Mouse (Mus musculus) hindbrain, embryonic 14.5 days (tissue): Measurements from ENCODE around the gene Gm42791. TPM values are rescaled to one million over a fixed set of nuclear protein-coding genes. Genes with fewer than 3 reads are reported as not detected.

Experiments
- ATAC-seq: fragments of 200-750 bp; cut with Nextera tagmentation; 2 replicates; pipeline ENCODE4 v1.8.0; 2017; ENCODE audit warnings: moderate number of reproducible peaks, mild to moderate bottlenecking, moderate TSS enrichment, moderate library complexity; ENCODE audit not compliant: low FRiP score
- DNase-seq: peaks from one replicate; pipeline ENCODE4 v3.0.0-alpha.2; 2015; ENCODE audit warnings: low spot score
- H3K27ac ChIP-seq: fragments of 300-500 bp; sonication (generic); 2 replicates; pipeline ENCODE4 v1.5.1; 2014; ENCODE audit warnings: mild to moderate bottlenecking, moderate library complexity
- H3K27me3 ChIP-seq: fragments of 300-500 bp; sonication (generic); 2 replicates; pipeline ENCODE4 v1.6.1; 2014; ENCODE audit warnings: mild to moderate bottlenecking, low read length, mixed read lengths; ENCODE audit not compliant: control insufficient read depth, insufficient read depth
- H3K36me3 ChIP-seq: fragments of 300-500 bp; sonication (generic); replicated peaks from 2 replicates; pipeline ENCODE4 v1.6.1; 2014; ENCODE audit not compliant: control insufficient read depth, insufficient read depth
- H3K4me1 ChIP-seq: fragments of 300-500 bp; sonication (generic); replicated peaks from 2 replicates; pipeline ENCODE4 v1.6.1; 2014; ENCODE audit warnings: antibody characterized with exemption, low read length, mixed read lengths; ENCODE audit not compliant: control insufficient read depth, insufficient read depth
- H3K4me2 ChIP-seq: fragments of 300-500 bp; sonication (generic); replicated peaks from 2 replicates; pipeline ENCODE4 v1.6.1; 2014; ENCODE audit warnings: mild to moderate bottlenecking, moderate library complexity
- H3K4me3 ChIP-seq: fragments of 300-500 bp; sonication (generic); replicated peaks from 2 replicates; pipeline ENCODE4 v1.5.1; 2014; ENCODE audit warnings: mild to moderate bottlenecking, low read length
- H3K9ac ChIP-seq: fragments of 300-500 bp; sonication (generic); 2 replicates; pipeline ENCODE4 v1.6.1; 2014
- H3K9me3 ChIP-seq: fragments of 300-500 bp; sonication (generic); 2 replicates; pipeline ENCODE4 v1.6.1; 2016; ENCODE audit warnings: low read length; ENCODE audit not compliant: control insufficient read depth
- WGBS: fragments of 180-500 bp; shearing (Covaris S2); extraction: QIAGEN DNeasy Blood & Tissue Kit; methylation state at CpG from one replicate; pipeline ENCODE4 v1.1.7; 2014; 5-methylcytosine and 5-hydroxymethylcytosine counted together
- polyA plus RNA-seq: library from polyadenylated mRNA; unstranded; fragments of >200 nt; fragmentation: Nextera tagmentation; extraction: Ambion mirVana; gene quantifications from 2 replicates; pipeline ENCODE4 v1.2.1, GENCODE M21; 2014

The Gm42791 gene
- polyA plus RNA-seq, 1 experiment from 2014 or later, result 0.33 TPM

GRCm38 (mm10) chr5:148879218-148879617 is 115.7 kb downstream of the Gm42791 start:
- no peak for DNase-seq
- Histone ChIP-seq H3K4me1 (no peaks in the 10 kb centered on the region), H3K27ac (no peak overlapping the region), H3K4me3 (no peak overlapping the region), H3K9me3 (no peaks in the 10 kb centered on the region), H3K27me3 (no peaks in the 10 kb centered on the region), H3K36me3 (peaks cover 48% of the 10 kb centered on the region), H3K9ac (no peak overlapping the region), H3K4me2 (no peak overlapping the region)
- ATAC-seq, result no peak
- whole genome bisulfite sequencing, result 85% methylated on average over 6 of the region's 6 CpGs

- Histone ChIP-seq H3K27ac (no peak overlapping the region), H3K9me3 (no peaks in the 10 kb centered on the region), H3K4me3 (no peak overlapping the region), H3K27me3 (no peaks in the 10 kb centered on the region), H3K36me3 (peaks cover 39% of the 10 kb centered on the region), H3K4me2 (no peak overlapping the region), H3K9ac (no peak overlapping the region), H3K4me1 (no peaks in the 10 kb centered on the region)
- DNase-seq (no peak), ATAC-seq (no peak)
- 93% methylated on average over 8 of the region's 8 CpGs for WGBS
Observed at GRCm38 (mm10) chr5:148873116-148873515, 121.8 kb downstream of the Gm42791 start.

GRCm38 (mm10) chr5:148869583-148869982 is 125.4 kb downstream of the Gm42791 start:
- DNase-seq (no peak), ATAC-seq (no peak)
- Histone ChIP-seq H3K4me2 (no peak overlapping the region), H3K9me3 (no peaks in the 10 kb centered on the region), H3K9ac (no peak overlapping the region), H3K27me3 (no peaks in the 10 kb centered on the region), H3K4me3 (no peak overlapping the region), H3K4me1 (no peaks in the 10 kb centered on the region), H3K27ac (no peak overlapping the region), H3K36me3 (peaks cover 9% of the 10 kb centered on the region)
- WGBS, result 52% methylated on average over 3 of the region's 3 CpGs

DNA sequence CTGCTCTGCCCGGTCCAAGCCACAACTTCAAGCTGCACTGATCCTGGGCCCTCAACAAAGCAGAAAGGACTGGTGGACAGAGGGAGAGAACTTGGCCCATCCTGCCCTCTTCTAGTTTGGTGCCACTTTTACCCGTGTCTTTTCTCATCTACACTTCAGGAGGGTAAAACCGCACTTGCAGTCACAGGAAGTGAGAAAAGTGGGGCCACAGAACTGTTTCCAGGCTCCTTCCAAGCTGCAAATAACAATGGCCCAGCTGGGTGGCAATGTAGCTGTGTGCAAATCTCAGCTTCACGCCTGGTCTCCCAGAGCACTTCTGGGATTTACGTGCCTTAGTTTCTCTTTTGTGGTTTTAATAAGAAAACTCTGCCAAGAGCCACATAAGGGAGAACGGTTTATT is 127.2 kb downstream of the Gm42791 start:
- no peaks in the 10 kb centered on the region for H3K4me1 ChIP-seq
- H3K4me2 ChIP-seq, result no peak overlapping the region
- DNase-seq, result no peak
- no peaks in the 10 kb centered on the region for H3K36me3 ChIP-seq
- H3K27me3 ChIP-seq, result no peaks in the 10 kb centered on the region
- ATAC-seq, result no peak
- H3K9ac ChIP-seq, result no peak overlapping the region
- H3K9me3 ChIP-seq, result no peaks in the 10 kb centered on the region
- H3K27ac ChIP-seq, result no peak overlapping the region
- 89% methylated on average over 6 of the region's 6 CpGs for WGBS
- H3K4me3 ChIP-seq, result no peak overlapping the region

DNA sequence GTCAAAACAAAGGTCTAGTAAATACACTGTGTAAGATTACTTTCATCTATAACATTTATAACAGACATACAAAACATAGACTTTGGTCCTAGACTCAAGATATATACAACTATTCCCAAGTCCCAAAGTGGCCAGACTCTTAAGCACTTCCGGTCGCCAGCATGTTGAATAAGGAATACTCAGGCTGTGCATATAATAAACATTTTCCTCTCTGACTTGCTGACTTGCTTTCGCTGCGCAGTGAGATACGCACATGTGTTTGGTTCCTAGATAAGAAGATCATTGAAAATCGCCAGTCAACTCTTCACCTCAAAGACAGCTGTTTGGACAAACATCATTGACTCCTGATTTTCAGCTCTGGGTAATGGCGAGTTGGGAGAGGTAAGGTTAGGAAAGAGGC is 127.8 kb downstream of the Gm42791 start:
- H3K27me3 ChIP-seq, result no peaks in the 10 kb centered on the region
- H3K27ac ChIP-seq, result no peak overlapping the region
- DNase-seq (no peak), ATAC-seq (no peak)
- no peak overlapping the region for H3K9ac ChIP-seq
- no peak overlapping the region for H3K4me3 ChIP-seq
- WGBS, result 90% methylated on average over 7 of the region's 7 CpGs
- no peak overlapping the region for H3K4me2 ChIP-seq
- no peaks in the 10 kb centered on the region for H3K4me1 ChIP-seq
- no peaks in the 10 kb centered on the region for H3K9me3 ChIP-seq
- H3K36me3 ChIP-seq, result no peaks in the 10 kb centered on the region

- H3K27ac ChIP-seq, result no peak overlapping the region
- no peaks in the 10 kb centered on the region for H3K9me3 ChIP-seq
- no peaks in the 10 kb centered on the region for H3K4me1 ChIP-seq
- H3K36me3 ChIP-seq, result no peaks in the 10 kb centered on the region
- no peak overlapping the region for H3K9ac ChIP-seq
- H3K4me2 ChIP-seq, result no peak overlapping the region
- no peak overlapping the region for H3K4me3 ChIP-seq
- no peaks in the 10 kb centered on the region for H3K27me3 ChIP-seq
- no peak for ATAC-seq
- DNase-seq, result no peak
- 85% methylated on average over 10 of the region's 10 CpGs for WGBS
Observed at GRCm38 (mm10) chr5:148866571-148866970, 128.4 kb downstream of the Gm42791 start.

GRCm38 (mm10) chr5:148863409-148863808 is 131.5 kb downstream of the Gm42791 start:
- Histone ChIP-seq H3K27me3 (no peaks in the 10 kb centered on the region), H3K4me3 (no peak overlapping the region), H3K27ac (no peak overlapping the region), H3K4me1 (no peaks in the 10 kb centered on the region), H3K4me2 (no peak overlapping the region), H3K36me3 (no peaks in the 10 kb centered on the region), H3K9ac (no peak overlapping the region), H3K9me3 (no peaks in the 10 kb centered on the region)
- ATAC-seq (no peak), DNase-seq (no peak)
- WGBS, result 62% methylated on average over 6 of the region's 6 CpGs

- ATAC-seq, result no peak
- Histone ChIP-seq H3K4me3 (no peak overlapping the region), H3K36me3 (no peaks in the 10 kb centered on the region), H3K27ac (no peak overlapping the region), H3K27me3 (no peaks in the 10 kb centered on the region), H3K4me2 (no peak overlapping the region), H3K9ac (no peak overlapping the region), H3K9me3 (no peaks in the 10 kb centered on the region), H3K4me1 (no peaks in the 10 kb centered on the region)
- WGBS, result 78% methylated on average over 10 of the region's 10 CpGs
- no peak for DNase-seq
Observed at GRCm38 (mm10) chr5:148862853-148863252, 132.1 kb downstream of the Gm42791 start.

DNA sequence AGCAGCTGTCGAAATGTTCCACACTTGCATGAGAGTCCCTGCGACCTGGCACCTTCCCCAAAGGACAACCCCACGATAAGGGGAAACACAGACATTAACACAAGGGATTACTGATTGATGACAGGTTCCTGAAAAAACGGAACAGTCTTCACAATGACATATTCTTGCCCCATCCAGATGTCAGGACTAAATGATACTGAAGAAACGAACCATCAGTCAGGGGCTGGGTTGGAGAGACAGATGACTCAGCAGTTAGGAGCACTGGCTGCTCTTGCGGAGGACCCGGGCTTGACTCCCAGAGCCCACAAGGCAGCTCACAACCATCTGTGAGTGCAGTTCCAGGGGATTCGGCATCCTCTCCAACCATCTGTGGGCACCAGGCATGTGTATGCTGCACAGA is 132.8 kb downstream of the Gm42791 start:
- no peak overlapping the region for H3K4me2 ChIP-seq
- no peak for DNase-seq
- H3K9ac ChIP-seq, result no peak overlapping the region
- WGBS, result 53% methylated on average over 8 of the region's 8 CpGs
- no peak overlapping the region for H3K4me3 ChIP-seq
- H3K36me3 ChIP-seq, result no peaks in the 10 kb centered on the region
- no peaks in the 10 kb centered on the region for H3K27me3 ChIP-seq
- H3K27ac ChIP-seq, result no peak overlapping the region
- ATAC-seq, result no peak
- H3K9me3 ChIP-seq, result no peaks in the 10 kb centered on the region
- H3K4me1 ChIP-seq, result no peaks in the 10 kb centered on the region

DNA sequence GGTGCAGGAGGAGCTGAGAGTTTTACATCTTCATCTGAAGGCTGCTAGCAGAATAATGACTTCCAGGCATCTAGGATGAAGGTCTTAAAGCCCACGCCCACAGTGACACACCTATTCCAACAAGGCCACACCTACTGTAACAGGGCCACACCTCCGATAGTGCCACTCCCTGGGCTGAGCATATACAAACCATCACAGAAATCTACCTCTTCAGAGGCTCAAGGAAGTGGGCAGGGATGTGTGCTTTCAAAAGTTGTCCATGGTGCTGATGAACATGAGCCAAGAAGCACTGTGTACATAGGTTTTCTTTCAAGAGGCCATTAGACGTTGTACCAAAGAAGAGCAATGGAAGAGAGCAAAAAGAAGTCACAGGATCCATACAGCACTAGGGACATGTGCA is 137.4 kb downstream of the Gm42791 start:
- Histone ChIP-seq H3K4me1 (no peaks in the 10 kb centered on the region), H3K9ac (no peak overlapping the region), H3K27me3 (no peaks in the 10 kb centered on the region), H3K4me3 (no peak overlapping the region), H3K27ac (no peak overlapping the region), H3K9me3 (no peaks in the 10 kb centered on the region), H3K4me2 (no peak overlapping the region), H3K36me3 (no peaks in the 10 kb centered on the region)
- no peak for DNase-seq
- ATAC-seq, result no peak
- WGBS, result 91% methylated on average over 3 of the region's 3 CpGs
